Mouse (Mus musculus) neural tube, embryonic 11.5 days (tissue): ENCODE results near the gene Ctsj. TPM values are rescaled to one million over a fixed set of nuclear protein-coding genes. Genes with fewer than 3 reads are reported as not detected.
"Not testable (repeated sequence)": the region's sequence is repeated elsewhere in the genome, so short reads cannot be mapped to it uniquely, and the experiment has no call there.

Experiments
- ATAC-seq: fragments of 200-750 bp; cut with Nextera tagmentation; 2 replicates; pipeline ENCODE4 v1.8.0; 2017; ENCODE audit warnings: moderate number of reproducible peaks, mild to moderate bottlenecking, moderate TSS enrichment, moderate library complexity; ENCODE audit not compliant: insufficient read depth, low FRiP score, low TSS enrichment
- DNase-seq: peaks from one replicate; pipeline ENCODE4 v3.0.0-alpha.2; 2015; ENCODE audit warnings: low spot score
- H3K27ac ChIP-seq: fragments of 300-500 bp; sonication (generic); 2 replicates; pipeline ENCODE4 v1.5.1; 2014; ENCODE audit warnings: low read depth, mild to moderate bottlenecking, low read length
- H3K27me3 ChIP-seq: fragments of 300-500 bp; sonication (generic); 2 replicates; pipeline ENCODE4 v1.6.1; 2014; ENCODE audit warnings: mild to moderate bottlenecking, low read length, mixed read lengths; ENCODE audit not compliant: control insufficient read depth, insufficient read depth
- H3K36me3 ChIP-seq: fragments of 300-500 bp; sonication (generic); 2 replicates; pipeline ENCODE4 v1.6.1; 2014; ENCODE audit warnings: mild to moderate bottlenecking, low read length, moderate library complexity, mixed read lengths; ENCODE audit not compliant: control insufficient read depth, insufficient read depth
- H3K4me1 ChIP-seq: fragments of 300-500 bp; sonication (generic); 2 replicates; pipeline ENCODE4 v1.6.1; 2014; ENCODE audit warnings: low read length, mixed read lengths; ENCODE audit not compliant: control insufficient read depth, insufficient read depth
- H3K4me2 ChIP-seq: fragments of 300-500 bp; sonication (generic); 2 replicates; pipeline ENCODE4 v1.6.1; 2014; ENCODE audit warnings: low read depth, mild to moderate bottlenecking, moderate library complexity
- H3K4me3 ChIP-seq: fragments of 300-500 bp; sonication (generic); 2 replicates; pipeline ENCODE4 v1.5.1; 2014; ENCODE audit warnings: low read depth, low read length
- H3K9ac ChIP-seq: fragments of 300-500 bp; sonication (generic); 2 replicates; pipeline ENCODE4 v1.6.1; 2014; ENCODE audit warnings: mild to moderate bottlenecking, low read length
- H3K9me3 ChIP-seq: fragments of 300-500 bp; sonication (generic); 2 replicates; pipeline ENCODE4 v1.6.1; 2016; ENCODE audit warnings: low read length; ENCODE audit not compliant: control insufficient read depth
- WGBS: fragments of 180-500 bp; shearing (Covaris S2); extraction: QIAGEN DNeasy Blood & Tissue Kit; methylation state at CpG from one replicate; pipeline ENCODE4 v1.1.7; 2014; 5-methylcytosine and 5-hydroxymethylcytosine counted together
- polyA plus RNA-seq: library from polyadenylated mRNA; unstranded; fragments of >200 nt; fragmentation: Nextera tagmentation; extraction: Ambion mirVana; gene quantifications from 2 replicates; pipeline ENCODE4 v1.2.1, GENCODE M21; 2014

The Ctsj gene
- not detected in 2 replicates for polyA plus RNA-seq

DNA sequence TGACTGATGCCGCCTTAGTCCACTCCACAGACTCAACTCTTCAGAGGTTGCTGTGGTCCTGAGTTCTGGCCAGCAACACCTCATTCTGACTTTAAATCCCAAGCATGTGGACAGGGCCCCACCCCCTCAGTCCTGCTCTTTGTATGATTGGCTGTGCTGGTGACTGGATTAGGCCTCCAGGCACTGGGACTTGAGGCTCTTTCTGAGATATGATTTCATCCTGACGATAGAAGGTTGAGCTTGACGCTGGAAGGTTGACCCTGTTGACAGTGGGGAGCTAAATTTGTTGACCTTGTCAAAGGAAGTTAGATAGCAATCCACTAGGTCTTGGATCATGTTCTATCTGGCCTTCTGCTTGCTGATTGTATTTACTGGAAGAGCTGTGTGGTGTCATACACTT, at the start of gene Ctsj:
TSS of gene Ctsj (minus strand) at position 101 of the 400 bp plus-strand sequence.
- H3K9ac ChIP-seq: no peak within 1 kb of the TSS
- H3K4me3 ChIP-seq: no peak within 1 kb of the TSS
- no peaks in the 10 kb centered on the region for H3K36me3 ChIP-seq
- 90% methylated on average over 3 of the region's 3 CpGs for WGBS
- H3K27ac ChIP-seq: no peak within 1 kb of the TSS
- peaks cover 3% of the 10 kb centered on the region for H3K9me3 ChIP-seq
- no peak for DNase-seq
- no peak for ATAC-seq
- H3K4me2 ChIP-seq: no peak within 1 kb of the TSS
- no peaks in the 10 kb centered on the region for H3K4me1 ChIP-seq
- no peaks in the 10 kb centered on the region for H3K27me3 ChIP-seq

DNA sequence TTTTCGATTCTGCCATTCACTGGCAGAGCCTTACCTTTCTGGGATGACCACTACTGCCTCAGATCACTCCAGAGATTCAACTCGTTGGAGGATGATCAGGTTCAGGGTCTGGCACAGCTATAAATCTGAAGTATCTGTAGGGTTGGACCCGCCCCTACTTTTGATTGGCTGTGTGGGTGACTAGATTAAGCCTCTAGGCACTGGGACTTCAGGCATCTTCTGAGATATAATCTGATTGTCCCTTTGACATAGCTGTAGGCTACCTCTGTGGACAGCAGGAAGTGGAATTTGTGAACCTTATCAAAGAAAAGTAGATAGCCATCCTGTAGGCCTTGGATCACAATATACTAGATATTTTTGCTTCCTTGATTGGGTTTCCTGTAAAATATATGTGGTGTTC, 34.8 kb upstream of the Ctsj start, which contains the start of gene Ctsq:
TSS of gene Ctsq (minus strand) at position 101 of the 400 bp plus-strand sequence.
- ATAC-seq (no peak), DNase-seq (no peak)
- 61% methylated on average over 3 of the region's 3 CpGs for WGBS
- no peaks in the 10 kb centered on the region for H3K27me3 ChIP-seq
- H3K4me1 ChIP-seq: no peaks in the 10 kb centered on the region
- H3K4me2 ChIP-seq: no peak within 1 kb of the TSS
- H3K27ac ChIP-seq: no peak within 1 kb of the TSS
- peaks cover 4% of the 10 kb centered on the region; the same call in 1 of the 2 replicates for H3K9me3 ChIP-seq
- no peak within 1 kb of the TSS for H3K4me3 ChIP-seq
- no peaks in the 10 kb centered on the region for H3K36me3 ChIP-seq
- H3K9ac ChIP-seq: no peak within 1 kb of the TSS

DNA sequence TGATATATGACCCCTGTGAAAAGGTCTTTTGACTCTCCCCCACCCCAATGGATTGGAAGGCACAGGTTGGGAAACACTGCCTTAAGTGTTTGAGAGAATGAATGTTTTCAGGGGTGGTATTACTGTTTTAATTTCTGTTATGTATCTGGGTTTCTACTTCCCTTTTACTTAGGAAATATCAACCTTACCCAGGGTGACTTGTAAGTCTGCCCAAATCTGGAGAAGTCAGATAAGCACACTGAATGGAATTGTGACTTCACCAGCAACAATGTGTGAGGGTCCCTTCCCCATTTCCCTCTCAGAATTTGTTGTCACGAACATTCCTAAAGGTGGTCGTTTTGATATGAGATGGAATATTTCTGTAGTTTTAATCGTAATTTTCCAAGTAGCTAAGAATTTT, 17.0 kb upstream of the Ctsj start:
- Histone ChIP-seq H3K27ac (no peak overlapping the region), H3K9me3 (0 out of 2 replicates have a peak, but pooled peaks cover 3% of the 10 kb centered on the region), H3K4me1 (no peaks in the 10 kb centered on the region), H3K27me3 (no peaks in the 10 kb centered on the region), H3K4me2 (no peak overlapping the region), H3K4me3 (no peak overlapping the region), H3K36me3 (no peaks in the 10 kb centered on the region), H3K9ac (no peak overlapping the region)
- WGBS: 84% methylated on average over 3 of the region's 3 CpGs
- ATAC-seq: no peak
- no peak for DNase-seq

DNA sequence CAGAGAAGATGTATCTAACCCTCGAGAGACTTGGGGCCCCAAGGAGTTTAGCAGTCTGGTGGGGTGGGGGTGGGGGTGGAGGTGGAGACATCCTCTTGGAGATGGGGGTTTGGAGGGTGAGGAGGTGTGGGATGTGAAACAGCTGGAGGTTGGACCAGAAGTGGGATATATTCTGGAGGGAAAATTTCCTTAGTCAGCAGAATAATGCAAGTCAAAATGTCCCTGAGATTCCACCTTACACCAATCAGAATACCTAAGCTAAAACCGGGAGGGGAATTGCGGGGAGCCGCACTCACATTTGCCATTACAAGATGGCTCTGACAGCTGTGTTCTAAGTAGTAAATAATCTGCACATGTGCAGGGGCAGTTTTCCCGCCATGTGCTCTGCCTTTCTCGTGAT, 16.1 kb upstream of the Ctsj start:
- Histone ChIP-seq H3K9me3 (0 out of 2 replicates have a peak, but pooled peaks cover 6% of the 10 kb centered on the region), H3K27ac (no peak overlapping the region), H3K4me1 (no peaks in the 10 kb centered on the region), H3K36me3 (no peaks in the 10 kb centered on the region), H3K4me3 (no peak overlapping the region), H3K9ac (no peak overlapping the region), H3K4me2 (no peak overlapping the region), H3K27me3 (no peaks in the 10 kb centered on the region)
- no peak for DNase-seq
- ATAC-seq: no peak
- 90% methylated on average over 4 of the region's 6 CpGs for WGBS

DNA sequence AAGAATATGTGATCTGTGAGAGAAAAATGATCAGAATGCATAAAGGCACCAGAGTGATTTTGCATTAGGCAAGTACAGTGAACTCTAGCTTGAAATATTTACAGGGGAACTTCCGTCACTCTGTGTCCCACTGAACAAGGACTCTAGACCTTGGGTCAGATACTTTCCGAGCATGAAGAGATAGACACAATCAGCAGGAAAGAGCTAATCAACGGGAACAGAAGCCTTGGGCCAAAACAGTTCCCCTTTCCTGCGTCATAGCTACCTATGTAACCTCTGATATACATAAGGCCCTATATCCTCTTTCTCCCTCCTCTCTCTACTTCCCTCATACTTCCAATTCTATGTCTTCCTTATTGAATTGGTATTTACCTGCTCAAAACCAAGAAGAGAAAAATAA, 4.4 kb upstream of the Ctsj start:
- H3K27me3 ChIP-seq: no peaks in the 10 kb centered on the region
- H3K9ac ChIP-seq: no peak overlapping the region
- H3K4me3 ChIP-seq: no peak overlapping the region
- H3K4me2 ChIP-seq: no peak overlapping the region
- 0 out of 2 replicates have a peak, but pooled peaks cover 4% of the 10 kb centered on the region for H3K9me3 ChIP-seq
- H3K36me3 ChIP-seq: no peaks in the 10 kb centered on the region
- 82% methylated on average over 4 of the region's 4 CpGs for WGBS
- no peak overlapping the region for H3K27ac ChIP-seq
- ATAC-seq: no peak
- no peaks in the 10 kb centered on the region for H3K4me1 ChIP-seq
- no peak for DNase-seq

DNA sequence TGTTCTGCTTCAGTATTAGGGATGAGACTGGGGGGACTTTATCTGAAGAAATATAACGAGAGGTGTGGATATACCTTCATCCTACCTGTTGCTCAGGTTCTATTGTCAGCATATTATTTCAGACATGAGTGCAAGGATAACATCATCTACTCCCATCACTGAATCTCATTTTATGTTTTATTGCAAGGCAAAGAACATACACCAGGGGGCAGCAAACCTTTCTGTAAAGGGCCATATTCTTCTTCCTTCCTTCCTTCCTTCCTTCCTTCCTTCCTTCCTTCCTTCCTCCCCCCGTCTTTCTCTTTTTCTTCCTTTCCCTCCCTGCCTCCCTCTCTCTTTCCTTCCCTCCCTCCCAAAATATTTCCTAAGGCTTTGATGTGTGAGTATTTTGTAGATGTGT, 8.2 kb downstream of the Ctsj start:
- no peak overlapping the region for H3K4me2 ChIP-seq
- no peaks in the 10 kb centered on the region for H3K36me3 ChIP-seq
- no peak overlapping the region for H3K27ac ChIP-seq
- H3K4me1 ChIP-seq: no peaks in the 10 kb centered on the region
- no peaks in the 10 kb centered on the region for H3K9me3 ChIP-seq
- no peak overlapping the region for H3K9ac ChIP-seq
- no peak for ATAC-seq
- no peak for DNase-seq
- no peak overlapping the region for H3K4me3 ChIP-seq
- H3K27me3 ChIP-seq: no peaks in the 10 kb centered on the region
- 61% methylated on average over 2 of the region's 2 CpGs for WGBS

DNA sequence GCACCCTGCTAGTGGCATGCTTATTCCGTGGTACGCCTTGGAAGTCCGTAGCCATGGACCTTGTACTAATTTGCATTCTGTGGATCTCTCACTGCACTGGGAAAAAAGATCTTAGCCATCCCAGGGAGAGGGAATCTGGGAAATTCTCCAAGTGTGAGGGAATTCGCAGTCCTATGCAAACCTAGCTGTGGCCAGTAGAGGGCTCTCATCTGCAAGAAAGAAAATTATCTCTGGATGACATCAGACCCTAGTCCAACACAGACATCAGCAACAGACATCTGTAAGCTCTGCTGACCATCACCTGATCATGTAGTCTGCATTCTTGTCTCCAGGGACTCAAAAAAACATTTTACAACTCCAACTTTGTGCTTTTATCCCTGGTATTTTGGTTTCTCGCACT, 18.8 kb downstream of the Ctsj start:
- H3K4me1 ChIP-seq, H3K27ac ChIP-seq, H3K9me3 ChIP-seq, ATAC-seq, DNase-seq, H3K27me3 ChIP-seq, H3K4me2 ChIP-seq, H3K9ac ChIP-seq, H3K4me3 ChIP-seq, H3K36me3 ChIP-seq: not testable (repeated sequence)
- WGBS: 77% methylated on average over 4 of the region's 5 CpGs

DNA sequence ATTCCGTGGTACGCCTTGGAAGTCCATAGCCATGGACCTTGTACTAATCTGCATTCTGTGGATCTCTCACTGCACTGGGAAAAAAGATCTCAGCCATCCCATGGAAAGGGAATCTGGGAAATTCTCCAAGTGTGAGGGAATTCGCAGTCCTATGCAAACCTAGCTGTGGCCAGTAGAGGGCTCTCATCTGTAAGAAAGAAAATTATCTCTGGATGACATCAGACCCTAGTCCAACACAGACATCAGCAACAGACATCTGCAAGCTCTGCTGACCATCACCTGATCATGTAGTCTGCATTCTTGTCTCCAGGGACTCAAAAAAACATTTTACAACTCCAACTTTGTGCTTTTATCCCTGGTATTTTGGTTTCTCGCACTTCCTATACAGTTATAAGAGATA, 33.4 kb downstream of the Ctsj start:
- H3K27ac ChIP-seq, H3K36me3 ChIP-seq, DNase-seq, H3K9ac ChIP-seq, ATAC-seq, H3K9me3 ChIP-seq, H3K27me3 ChIP-seq, H3K4me3 ChIP-seq, H3K4me1 ChIP-seq, H3K4me2 ChIP-seq: not testable (repeated sequence)
- WGBS: 63% methylated on average over 4 of the region's 4 CpGs

DNA sequence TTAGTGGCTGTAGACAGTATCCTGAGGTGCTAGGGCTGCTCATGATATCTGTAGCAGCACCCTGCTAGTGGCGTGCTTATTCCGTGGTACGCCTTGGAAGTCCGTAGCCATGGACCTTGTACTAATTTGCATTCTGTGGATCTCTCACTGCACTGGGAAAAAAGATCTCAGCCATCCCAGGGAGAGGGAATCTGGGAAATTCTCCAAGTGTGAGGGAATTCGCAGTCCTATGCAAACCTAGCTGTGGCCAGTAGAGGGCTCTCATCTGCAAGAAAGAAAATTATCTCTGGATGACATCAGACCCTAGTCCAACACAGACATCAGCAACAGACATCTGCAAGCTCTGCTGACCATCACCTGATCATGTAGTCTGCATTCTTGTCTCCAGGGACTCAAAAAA, 41.8 kb downstream of the Ctsj start:
- 48% methylated on average over 5 of the region's 5 CpGs for WGBS
- not testable (repeated sequence) for DNase-seq, H3K27me3 ChIP-seq, H3K9me3 ChIP-seq, H3K4me2 ChIP-seq, H3K4me1 ChIP-seq, H3K27ac ChIP-seq, H3K9ac ChIP-seq, ATAC-seq, H3K36me3 ChIP-seq, H3K4me3 ChIP-seq
